Mouse (Mus musculus): ENCODE measurements around the gene Gpx4. TPM values are rescaled to one million over a fixed set of nuclear protein-coding genes. Genes with fewer than 3 reads are reported as not detected.

Gpx4 gene
- polyA plus RNA-seq, 1 experiment = 551 TPM

GRCm38 (mm10) chr10:80027681-80028520 is 19.1 kb upstream of the Gpx4 start:
- Histone ChIP-seq H3K36me3 (ENCODE audit: control insufficient read depth) (peaks cover 60% of the 10 kb centered on the region), H3K27me3 (ENCODE audit: control insufficient read depth) (no peaks in the 10 kb centered on the region), H3K9me3 (ENCODE audit: control insufficient read depth, low read length) (no peaks in the 10 kb centered on the region), H3K4me3 (replicated peaks) (no peak overlapping the region), H3K4me1 (ENCODE audit: control insufficient read depth) (peaks cover 49% of the 10 kb centered on the region)
- TF ChIP-seq GATA1 (IDR thresholded peaks at IDR 0.05; ENCODE audit: low read length) = no peak
- TF ChIP-seq TAL1 (IDR thresholded peaks at IDR 0.05; ENCODE audit: low read length) = no peak

- Histone ChIP-seq H3K4me1 (ENCODE audit: control insufficient read depth) (peaks cover 54% of the 10 kb centered on the region), H3K36me3 (ENCODE audit: control insufficient read depth) (peaks cover 58% of the 10 kb centered on the region), H3K27me3 (ENCODE audit: control insufficient read depth) (no peaks in the 10 kb centered on the region), H3K9me3 (ENCODE audit: control insufficient read depth, low read length) (no peaks in the 10 kb centered on the region), H3K4me3 (replicated peaks) (no peak overlapping the region)
- TF ChIP-seq GATA1 (IDR thresholded peaks at IDR 0.05; ENCODE audit: low read length) (no peak), TAL1 (IDR thresholded peaks at IDR 0.05; ENCODE audit: low read length) (no peak)
These were observed 18.5 kb upstream of the Gpx4 start for GRCm38 (mm10) chr10:80028521-80028846.

GRCm38 (mm10) chr10:80030191-80030590 is 16.8 kb upstream of the Gpx4 start:
- no peak overlapping the region for H3K4me3 ChIP-seq (replicated peaks)
- H3K4me1 ChIP-seq (ENCODE audit: control insufficient read depth) = peaks cover 54% of the 10 kb centered on the region
- H3K9me3 ChIP-seq (ENCODE audit: control insufficient read depth, low read length) = no peaks in the 10 kb centered on the region
- TF ChIP-seq GATA1 (IDR thresholded peaks at IDR 0.05; ENCODE audit: low read length) (no peak), TAL1 (IDR thresholded peaks at IDR 0.05; ENCODE audit: low read length) (no peak)
- no peaks in the 10 kb centered on the region for H3K27me3 ChIP-seq (ENCODE audit: control insufficient read depth)
- peaks cover 63% of the 10 kb centered on the region for H3K36me3 ChIP-seq (ENCODE audit: control insufficient read depth)

GRCm38 (mm10) chr10:80030736-80031135 is 16.2 kb upstream of the Gpx4 start:
- peaks cover 68% of the 10 kb centered on the region for H3K36me3 ChIP-seq (ENCODE audit: control insufficient read depth)
- no peaks in the 10 kb centered on the region for H3K27me3 ChIP-seq (ENCODE audit: control insufficient read depth)
- H3K9me3 ChIP-seq (ENCODE audit: control insufficient read depth, low read length) = no peaks in the 10 kb centered on the region
- peaks cover 48% of the 10 kb centered on the region for H3K4me1 ChIP-seq (ENCODE audit: control insufficient read depth)
- H3K4me3 ChIP-seq (replicated peaks) = no peak overlapping the region
- no peak for TF ChIP-seq TAL1 (IDR thresholded peaks at IDR 0.05; ENCODE audit: low read length)
- no peak for TF ChIP-seq GATA1 (IDR thresholded peaks at IDR 0.05; ENCODE audit: low read length)

- no peaks in the 10 kb centered on the region for H3K27me3 ChIP-seq (ENCODE audit: control insufficient read depth)
- H3K9me3 ChIP-seq (ENCODE audit: control insufficient read depth, low read length) = no peaks in the 10 kb centered on the region
- peaks cover 33% of the 10 kb centered on the region for H3K4me1 ChIP-seq (ENCODE audit: control insufficient read depth)
- no peak overlapping the region for H3K4me3 ChIP-seq (replicated peaks)
- peaks cover 69% of the 10 kb centered on the region for H3K36me3 ChIP-seq (ENCODE audit: control insufficient read depth)
- no peak for TF ChIP-seq TAL1 (IDR thresholded peaks at IDR 0.05; ENCODE audit: low read length)
- TF ChIP-seq GATA1 (IDR thresholded peaks at IDR 0.05; ENCODE audit: low read length) = no peak
These were observed 14.0 kb upstream of the Gpx4 start for GRCm38 (mm10) chr10:80032799-80033480.

GRCm38 (mm10) chr10:80033511-80034391 is 13.2 kb upstream of the Gpx4 start:
- TF ChIP-seq GATA1 (IDR thresholded peaks at IDR 0.05; ENCODE audit: low read length) (no peak), TAL1 (IDR thresholded peaks at IDR 0.05; ENCODE audit: low read length) (no peak)
- Histone ChIP-seq H3K27me3 (ENCODE audit: control insufficient read depth) (no peaks in the 10 kb centered on the region), H3K4me1 (ENCODE audit: control insufficient read depth) (peaks cover 33% of the 10 kb centered on the region), H3K9me3 (ENCODE audit: control insufficient read depth, low read length) (no peaks in the 10 kb centered on the region), H3K4me3 (replicated peaks) (no peak overlapping the region), H3K36me3 (ENCODE audit: control insufficient read depth) (peaks cover 69% of the 10 kb centered on the region)

GRCm38 (mm10) chr10:80035148-80035547 is 11.8 kb upstream of the Gpx4 start:
- Histone ChIP-seq H3K27me3 (ENCODE audit: control insufficient read depth) (no peaks in the 10 kb centered on the region), H3K4me1 (ENCODE audit: control insufficient read depth) (peaks cover 44% of the 10 kb centered on the region), H3K36me3 (ENCODE audit: control insufficient read depth) (peaks cover 61% of the 10 kb centered on the region), H3K9me3 (ENCODE audit: control insufficient read depth, low read length) (no peaks in the 10 kb centered on the region), H3K4me3 (replicated peaks) (no peak overlapping the region)
- TF ChIP-seq GATA1 (IDR thresholded peaks at IDR 0.05; ENCODE audit: low read length) (no peak), TAL1 (IDR thresholded peaks at IDR 0.05; ENCODE audit: low read length) (no peak)

- H3K36me3 ChIP-seq (ENCODE audit: control insufficient read depth) = peaks cover 56% of the 10 kb centered on the region
These were observed 11.3 kb upstream of the Gpx4 start for GRCm38 (mm10) chr10:80035686-80036085.

More at GRCm38 (mm10) chr10:80035686-80036085, 11.3 kb upstream of the Gpx4 start:
- TF ChIP-seq GATA1 (IDR thresholded peaks at IDR 0.05; ENCODE audit: low read length) (no peak), TAL1 (IDR thresholded peaks at IDR 0.05; ENCODE audit: low read length) (no peak)
- H3K27me3 ChIP-seq (ENCODE audit: control insufficient read depth) = no peaks in the 10 kb centered on the region
- peaks cover 46% of the 10 kb centered on the region for H3K4me1 ChIP-seq (ENCODE audit: control insufficient read depth)
- no peaks in the 10 kb centered on the region for H3K9me3 ChIP-seq (ENCODE audit: control insufficient read depth, low read length)
- H3K4me3 ChIP-seq (replicated peaks) = no peak overlapping the region

All from erythroblast, embryonic 14.5 days (primary cell).